7 mouse cellular contexts compared by ENCODE assay signal in genomic region chr12:17992572-17992971, GRCm38 (mm10).
DNase-seq lines count a peak whose midpoint lies in the region; ATAC-seq lines count a peak whose summit lies in the region.
"Not testable (repeated sequence)": the region's sequence is repeated elsewhere in the genome, so short reads cannot be mapped to it uniquely, and the experiment has no call there.

No protein-coding gene starts in this region.

- peak overlapping the region; percentile 57 for H3K4me2 ChIP-seq in forebrain, embryonic 13.5 days
- H3K4me2 ChIP-seq in heart, embryonic 14.5 days (ENCODE audit: low read length), result peak overlapping the region; percentile 63
- H3K4me2 ChIP-seq in limb, embryonic 13.5 days (replicated peaks), result peak overlapping the region; percentile 62

- peak overlapping the region; percentile 51 for H3K4me3 ChIP-seq in forebrain, embryonic 13.5 days
- H3K4me3 ChIP-seq in heart, embryonic 14.5 days (ENCODE audit: control insufficient read depth in 1 of 2, insufficient read depth in 1 of 2, low read depth in 1 of 2, low read length in 2 of 2), result peak overlapping the region; percentile 55 to 57
- peak overlapping the region; percentile 60 for H3K4me3 ChIP-seq in limb, embryonic 13.5 days

- H3K4me1 ChIP-seq in forebrain, embryonic 13.5 days; heart, embryonic 14.5 days (ENCODE audit: control insufficient read depth in 2 of 2, insufficient read depth in 2 of 2, low read length in 2 of 2); limb, embryonic 13.5 days: not testable (repeated sequence)

- not testable (repeated sequence) for H3K9me3 ChIP-seq in forebrain, embryonic 13.5 days (replicated peaks); heart, embryonic 14.5 days (ENCODE audit: control insufficient read depth, low read length); limb, embryonic 13.5 days

- peak; percentile 10 for DNase-seq in brain, adult 2 months (ENCODE audit: low read depth, low spot score)
- peak; percentile 13 for DNase-seq in kidney, adult 9 months
- peak; percentile 88 for DNase-seq in mesoderm, embryonic 11.5 days (ENCODE audit: low read depth, low spot score)
- DNase-seq in right cerebral cortex, postnatal 10 days (ENCODE audit: low spot score in 2 of 2), result peak; percentile 48 to 56

- H3K9ac ChIP-seq in forebrain, embryonic 13.5 days, result peak overlapping the region; percentile 61
- peak overlapping the region; percentile 69 for H3K9ac ChIP-seq in heart, embryonic 14.5 days (ENCODE audit: low read length)
- H3K9ac ChIP-seq in limb, embryonic 13.5 days, result peak overlapping the region; percentile 75

- not testable (repeated sequence) for H3K27me3 ChIP-seq in forebrain, embryonic 13.5 days; heart, embryonic 14.5 days (ENCODE audit: control insufficient read depth, insufficient read depth, low read length); limb, embryonic 13.5 days

- 2% methylated on average over 17 of the region's 44 CpGs for WGBS in forebrain, embryonic 13.5 days
- 1% methylated on average over 24 of the region's 44 CpGs for WGBS in heart, embryonic 14.5 days
- under 1% methylated on average over 38 of the region's 44 CpGs for WGBS in limb, embryonic 13.5 days

- H3K36me3 ChIP-seq in forebrain, embryonic 13.5 days (ENCODE audit: poor library complexity, severe bottlenecking); heart, embryonic 14.5 days (ENCODE audit: control insufficient read depth, insufficient read depth, low read length); limb, embryonic 13.5 days: not testable (repeated sequence)

- ATAC-seq in forebrain, embryonic 13.5 days, result peak; percentile 90
- not testable (repeated sequence) for ATAC-seq in heart, embryonic 14.5 days (ENCODE audit: insufficient number of reproducible peaks, insufficient read depth, low FRiP score, low read depth)
- peak; percentile 89 for ATAC-seq in limb, embryonic 13.5 days (ENCODE audit: low FRiP score, low read depth)

- not testable (repeated sequence) for H3K27ac ChIP-seq in forebrain, embryonic 13.5 days; heart, embryonic 14.5 days (replicated peaks in 1 of 2; ENCODE audit: control insufficient read depth in 1 of 2, insufficient read depth in 1 of 2, low read depth in 2 of 2, low read length in 2 of 2)
- peak overlapping the region; percentile 52; the same call in 1 of the 2 replicates for H3K27ac ChIP-seq in limb, embryonic 13.5 days

Comparison
In these comparisons a context has a peak if more than half of its experiments do, and no peak if none do; other contexts are left out.
1. DNase-seq: peak in every context shown above with its lines; median percentile 88 in mesoderm, embryonic 11.5 days; 52 in right cerebral cortex, postnatal 10 days; 13 in kidney, adult 9 months; 10 in brain, adult 2 months.